ENCODE assay signal across 12 mouse cellular contexts in the genomic region with DNA sequence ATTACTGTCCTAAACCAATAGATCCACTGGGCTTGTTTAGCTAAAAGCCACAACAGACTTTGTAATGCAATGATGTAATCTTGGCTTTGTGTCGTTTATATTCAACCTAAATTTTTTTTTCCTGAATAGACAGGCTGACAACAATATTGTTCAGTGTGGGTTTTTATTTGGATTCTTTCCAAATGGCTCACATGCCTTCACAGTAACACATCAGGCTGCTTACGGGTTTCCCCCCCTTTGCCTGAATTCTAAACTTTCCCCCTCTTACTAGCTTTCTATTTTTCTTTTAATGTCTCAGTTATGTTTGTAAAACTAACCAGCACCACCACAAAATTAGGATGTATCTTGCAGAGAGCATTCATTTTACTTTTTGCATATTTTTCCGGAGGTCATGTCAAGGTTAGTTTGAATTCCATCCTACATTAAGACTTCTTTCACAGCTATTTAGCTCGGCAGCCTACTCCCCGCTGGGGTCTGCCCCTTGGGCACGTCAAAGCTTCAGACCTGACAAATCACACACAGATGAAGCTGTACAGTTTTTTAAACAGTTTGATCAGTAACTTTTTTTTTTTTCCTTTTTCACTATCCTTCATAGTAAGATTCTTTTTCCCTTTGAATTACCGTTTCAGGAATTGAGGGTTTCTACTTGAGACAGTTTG.
DNase-seq lines count a peak whose midpoint lies in the region; ATAC-seq and TF ChIP-seq lines count a peak whose summit lies in the region.
"Had no signal": no experiment of that assay in that cellular context is flagged by ENCODE, and none has a peak within 500 bp of the region (broad histone marks: within the 10 kb centered on the region; RNA-seq: fewer than 3 reads in every experiment).

No protein-coding gene starts in this region.

- no peak overlapping the region; the same call in 1 of the 2 replicates for H3K27ac ChIP-seq in embryonic fibroblast, embryonic 13.5 days (ENCODE audit: insufficient read depth, low read length)
- no peak overlapping the region for H3K27ac ChIP-seq in limb, embryonic 14.5 days (replicated peaks; ENCODE audit: low read depth, low read length)
- H3K27ac ChIP-seq in stomach, embryonic 16.5 days (ENCODE audit: low read length), result no peak overlapping the region

- no peak overlapping the region for H3K9ac ChIP-seq in limb, embryonic 14.5 days (ENCODE audit: low read depth, low read length, severe bottlenecking)
- H3K9ac ChIP-seq in stomach, embryonic 16.5 days (ENCODE audit: low read length), result no peak overlapping the region
- H3K9ac ChIP-seq: heart, embryonic 12.5 days had no signal

- 4% methylated on average over 7 of the region's 7 CpGs for WGBS in limb, embryonic 14.5 days
- WGBS in stomach, embryonic 16.5 days, result 26% methylated on average over 7 of the region's 7 CpGs

- no peaks in the 10 kb centered on the region for H3K36me3 ChIP-seq in limb, embryonic 14.5 days (ENCODE audit: control insufficient read depth, insufficient read depth, low read length)
- H3K36me3 ChIP-seq in stomach, embryonic 16.5 days (ENCODE audit: control insufficient read depth, insufficient read depth, low read length), result no peaks in the 10 kb centered on the region
- H3K36me3 ChIP-seq: G1E; heart, embryonic 12.5 days had no signal

- H3K4me1 ChIP-seq in embryonic fibroblast, embryonic 13.5 days (ENCODE audit: control insufficient read depth, insufficient read depth, low read length), result peaks cover 3% of the 10 kb centered on the region; the same call in 1 of the 2 replicates
- peaks cover 20% of the 10 kb centered on the region for H3K4me1 ChIP-seq in limb, embryonic 14.5 days (ENCODE audit: control insufficient read depth, insufficient read depth, low read length)
- H3K4me1 ChIP-seq in stomach, embryonic 16.5 days (ENCODE audit: control insufficient read depth, insufficient read depth, low read length), result 0 out of 2 replicates have a peak, but pooled peaks cover 6% of the 10 kb centered on the region

- intact Hi-C loops in left cerebral cortex, postnatal 4 days (cut with DNase I), result loop anchor here (5.0 kb wide), 1 partner anchor 186 kb away; a partner anchor contains a TSS
- intact Hi-C loops in left cerebral cortex, postnatal 10 days (cut with DNase I), result no loop called here

- peak; percentile 81 for ATAC-seq in limb, embryonic 14.5 days (ENCODE audit: low FRiP score, low read depth)
- ATAC-seq in stomach, embryonic 16.5 days (ENCODE audit: insufficient read depth, low FRiP score), result no peak

- no peaks in the 10 kb centered on the region for H3K9me3 ChIP-seq in limb, embryonic 14.5 days (ENCODE audit: control insufficient read depth, low read length)
- no peaks in the 10 kb centered on the region for H3K9me3 ChIP-seq in stomach, embryonic 16.5 days (replicated peaks; ENCODE audit: control insufficient read depth, low read length)
- H3K9me3 ChIP-seq: heart, embryonic 12.5 days had no signal

- H3K4me3 ChIP-seq in embryonic fibroblast, embryonic 13.5 days (ENCODE audit: insufficient read depth, low read length), result peak overlapping the region; percentile 1; the same call in 1 of the 2 replicates
- H3K4me3 ChIP-seq in limb, embryonic 14.5 days (replicated peaks; ENCODE audit: low read length), result no peak overlapping the region
- H3K4me3 ChIP-seq in stomach, embryonic 16.5 days (replicated peaks; ENCODE audit: low read length), result no peak overlapping the region
- H3K4me3 ChIP-seq: heart, embryonic 12.5 days had no signal

- TF ChIP-seq POLR2A in embryonic fibroblast, embryonic 13.5 days (IDR thresholded peaks at IDR 0.05; ENCODE audit: low read depth, low read length), result no peak
- TF ChIP-seq POLR2A in limb, embryonic 14.5 days (IDR thresholded peaks at IDR 0.05; ENCODE audit: borderline replicate concordance, extremely low read depth, insufficient read depth, insufficient read length), result no peak

- H3K4me2 ChIP-seq in limb, embryonic 14.5 days (replicated peaks; ENCODE audit: low read depth, low read length, severe bottlenecking), result peak overlapping the region; percentile 34
- peak overlapping the region; percentile 12; the same call in 1 of the 2 replicates for H3K4me2 ChIP-seq in stomach, embryonic 16.5 days (ENCODE audit: low read depth, low read length)
- H3K4me2 ChIP-seq: heart, embryonic 12.5 days had no signal

- no peaks in the 10 kb centered on the region for H3K27me3 ChIP-seq in limb, embryonic 14.5 days (ENCODE audit: control insufficient read depth, insufficient read depth, low read length)
- H3K27me3 ChIP-seq in stomach, embryonic 16.5 days (ENCODE audit: control insufficient read depth, insufficient read depth, low read length), result no peaks in the 10 kb centered on the region
- H3K27me3 ChIP-seq: heart, embryonic 12.5 days had no signal

- peak; percentile 21 for DNase-seq in left cerebral cortex, postnatal 4 days
- no peak for DNase-seq in left cerebral cortex, postnatal 10 days (ENCODE audit: extremely low spot score in 1 of 2, low spot score in 2 of 2)
- peak; percentile 71 for DNase-seq in limb, embryonic 14.5 days (ENCODE audit: low spot score)
- no peak for DNase-seq in spleen, postnatal 36 days (ENCODE audit: low spot score in 2 of 2)
- DNase-seq in layer of hippocampus, adult 18-20 months (ENCODE audit: low spot score in 2 of 2), result no peak
- no peak for DNase-seq in gastrocnemius, postnatal 25 days
- DNase-seq: cerebellum, adult 8-10 months; thymus, postnatal 36 days had no signal

- TF ChIP-seq CTCF in embryonic fibroblast, embryonic 13.5 days (IDR thresholded peaks at IDR 0.05; ENCODE audit: borderline replicate concordance, insufficient read depth, low read length), result no peak

Comparison
In these comparisons a context has a peak if more than half of its experiments do, and no peak if none do; other contexts are left out.
1. DNase-seq: peak in left cerebral cortex, postnatal 4 days (single experiment) and limb, embryonic 14.5 days (single experiment); none in left cerebral cortex, postnatal 10 days (0 of 2), spleen, postnatal 36 days (0 of 2), layer of hippocampus, adult 18-20 months (0 of 2) and gastrocnemius, postnatal 25 days (single experiment).